Mouse (Mus musculus): Measurements from ENCODE around the gene Ndufs2.
A peak's percentile ranks its signal among the peaks of the same experiment; 100 is the strongest.

Ndufs2 gene

GRCm38 (mm10) chr1:171250680-171251593 is at the start of gene Ndufs2:
TSS of gene Ndufs2 (minus strand) at chr1:171251388.
- no peak for DNase-seq (ENCODE audit: inconsistent age in 2 of 2, low spot score in 1 of 2)

- no peak for DNase-seq (ENCODE audit: inconsistent age in 2 of 2, low spot score in 1 of 2)
Observed at GRCm38 (mm10) chr1:171298226-171298625, 47.0 kb upstream of the Ndufs2 start.

GRCm38 (mm10) chr1:171295063-171295402 is 43.8 kb upstream of the Ndufs2 start:
- no peak for DNase-seq (ENCODE audit: inconsistent age in 2 of 2, low spot score in 1 of 2)

GRCm38 (mm10) chr1:171294298-171295062 is 43.3 kb upstream of the Ndufs2 start, which contains the start of gene Ufc1:
TSS of gene Ufc1 (minus strand) at chr1:171295024.
- peak; percentile 89 to 97 for DNase-seq (ENCODE audit: inconsistent age in 2 of 2, low spot score in 1 of 2)

- DNase-seq (ENCODE audit: inconsistent age in 2 of 2, low spot score in 1 of 2), result peak; percentile 37 to 79
Observed at GRCm38 (mm10) chr1:171293906-171294297, 42.7 kb upstream of the Ndufs2 start.

GRCm38 (mm10) chr1:171293351-171293750 is 42.2 kb upstream of the Ndufs2 start:
- peak; percentile 9 to 51 for DNase-seq (ENCODE audit: inconsistent age in 2 of 2, low spot score in 1 of 2)

GRCm38 (mm10) chr1:171288328-171288727 is 37.1 kb upstream of the Ndufs2 start:
- DNase-seq (ENCODE audit: inconsistent age in 2 of 2, low spot score in 1 of 2), result peak; percentile 8 to 46

GRCm38 (mm10) chr1:171287136-171288081 is 36.2 kb upstream of the Ndufs2 start, which contains the start of gene Usp21:
TSS of gene Usp21 (minus strand) at chr1:171287991.
- peak; percentile 96 to 97 for DNase-seq (ENCODE audit: inconsistent age in 2 of 2, low spot score in 1 of 2)

GRCm38 (mm10) chr1:171286517-171286916 is 35.3 kb upstream of the Ndufs2 start:
- peak in 1 of 2 experiments; percentile 50 for DNase-seq (ENCODE audit: inconsistent age in 2 of 2, low spot score in 1 of 2)

- DNase-seq (ENCODE audit: inconsistent age in 2 of 2, low spot score in 1 of 2), result peak in 1 of 2 experiments; percentile 18
Observed at GRCm38 (mm10) chr1:171285096-171285892, 34.1 kb upstream of the Ndufs2 start.

- peak in 1 of 2 experiments; percentile 24 for DNase-seq (ENCODE audit: inconsistent age in 2 of 2, low spot score in 1 of 2)
Observed at GRCm38 (mm10) chr1:171284491-171284890, 33.3 kb upstream of the Ndufs2 start.

- peak in 1 of 2 experiments; percentile 16 for DNase-seq (ENCODE audit: inconsistent age in 2 of 2, low spot score in 1 of 2)
Observed at GRCm38 (mm10) chr1:171283188-171284160, 32.3 kb upstream of the Ndufs2 start.

- peak in 1 of 2 experiments; percentile 23 for DNase-seq (ENCODE audit: inconsistent age in 2 of 2, low spot score in 1 of 2)
Observed at GRCm38 (mm10) chr1:171282086-171282805, 31.1 kb upstream of the Ndufs2 start.

GRCm38 (mm10) chr1:171281528-171281923 is 30.3 kb upstream of the Ndufs2 start:
- peak; percentile 87 to 96 for DNase-seq (ENCODE audit: inconsistent age in 2 of 2, low spot score in 1 of 2)

- DNase-seq (ENCODE audit: inconsistent age in 2 of 2, low spot score in 1 of 2), result peak; percentile 95 to 98
Observed at GRCm38 (mm10) chr1:171280916-171281527, 29.8 kb upstream of the Ndufs2 start, which contains the start of gene Ppox. TSS of gene Ppox (minus strand) at chr1:171281186.

- peak in 1 of 2 experiments; percentile 25 for DNase-seq (ENCODE audit: inconsistent age in 2 of 2, low spot score in 1 of 2)
Observed at GRCm38 (mm10) chr1:171280250-171280915, 29.2 kb upstream of the Ndufs2 start.

GRCm38 (mm10) chr1:171279721-171280120 is 28.5 kb upstream of the Ndufs2 start:
- peak in 1 of 2 experiments; percentile 12 for DNase-seq (ENCODE audit: inconsistent age in 2 of 2, low spot score in 1 of 2)
